Mouse (Mus musculus): Measurements from ENCODE around the gene Zdhhc16. TPM values are rescaled to one million over a fixed set of nuclear protein-coding genes. Genes with fewer than 3 reads are reported as not detected.

Zdhhc16 gene
- polyA plus RNA-seq, 1 experiment from 2014 or later: 81.6 TPM

Other genes starting within 250 kb of the Zdhhc16 start
- gene Slit1, start 189.8 kb upstream of the Zdhhc16 start, polyA plus RNA-seq (2015; fragmentation: Nextera tagmentation; extraction: Ambion mirVana): 6.1 and 6.3 TPM in 2 replicates
- 29.7 and 29.9 TPM in 2 replicates for gene Arhgap19, start 131.4 kb upstream of the Zdhhc16 start, polyA plus RNA-seq (2015; fragmentation: Nextera tagmentation; extraction: Ambion mirVana)
- 5.6 and 6.3 TPM in 2 replicates for gene Frat1, start 103.5 kb upstream of the Zdhhc16 start, polyA plus RNA-seq (2015; fragmentation: Nextera tagmentation; extraction: Ambion mirVana)
- 4.8 and 5.9 TPM in 2 replicates for gene Frat2, start 85.3 kb upstream of the Zdhhc16 start, polyA plus RNA-seq (2015; fragmentation: Nextera tagmentation; extraction: Ambion mirVana)
- 17.8 and 18.8 TPM in 2 replicates for gene Rrp12, start 37.3 kb upstream of the Zdhhc16 start, polyA plus RNA-seq (2015; fragmentation: Nextera tagmentation; extraction: Ambion mirVana)
- 688 and 748 TPM in 2 replicates for gene Pgam1, start 21.6 kb upstream of the Zdhhc16 start, polyA plus RNA-seq (2015; fragmentation: Nextera tagmentation; extraction: Ambion mirVana)
- gene Exosc1, start 57 bp upstream of the Zdhhc16 start, polyA plus RNA-seq (2015; fragmentation: Nextera tagmentation; extraction: Ambion mirVana): 85.1 TPM in 2 replicates
- 40.6 and 45.6 TPM in 2 replicates for gene Mms19, start 47.7 kb downstream of the Zdhhc16 start, polyA plus RNA-seq (2015; fragmentation: Nextera tagmentation; extraction: Ambion mirVana)
- gene Ubtd1, start 48.3 kb downstream of the Zdhhc16 start, polyA plus RNA-seq (2015; fragmentation: Nextera tagmentation; extraction: Ambion mirVana): 29.0 and 32.3 TPM in 2 replicates
- 0.35 TPM in 1 of 2 replicates, not detected in the other for gene Ankrd2, start 102.5 kb downstream of the Zdhhc16 start, polyA plus RNA-seq (2015; fragmentation: Nextera tagmentation; extraction: Ambion mirVana)
- 19.7 and 21.1 TPM in 2 replicates for gene Hoga1, start 112.1 kb downstream of the Zdhhc16 start, polyA plus RNA-seq (2015; fragmentation: Nextera tagmentation; extraction: Ambion mirVana)
- 0.54 and 0.62 TPM in 2 replicates for gene 4933411K16Rik, start 118.8 kb downstream of the Zdhhc16 start, polyA plus RNA-seq (2015; fragmentation: Nextera tagmentation; extraction: Ambion mirVana)
- gene Morn4, start 152.9 kb downstream of the Zdhhc16 start, polyA plus RNA-seq (2015; fragmentation: Nextera tagmentation; extraction: Ambion mirVana): 29.6 TPM in 2 replicates
- 27.4 and 27.7 TPM in 2 replicates for gene Pi4k2a, start 157.0 kb downstream of the Zdhhc16 start, polyA plus RNA-seq (2015; fragmentation: Nextera tagmentation; extraction: Ambion mirVana)
- gene Avpi1, start 195.6 kb downstream of the Zdhhc16 start, polyA plus RNA-seq (2015; fragmentation: Nextera tagmentation; extraction: Ambion mirVana): 21.5 and 22.6 TPM in 2 replicates
- gene Marveld1, start 213.9 kb downstream of the Zdhhc16 start, polyA plus RNA-seq (2015; fragmentation: Nextera tagmentation; extraction: Ambion mirVana): 9.7 and 9.8 TPM in 2 replicates
- gene Zfyve27, start 230.5 kb downstream of the Zdhhc16 start, polyA plus RNA-seq (2015; fragmentation: Nextera tagmentation; extraction: Ambion mirVana): 26.5 and 29.4 TPM in 2 replicates

Measured in kidney, embryonic 15.5 days (tissue).